In genomic region chr6:11906890-11907268, GRCm38 (mm10) we compare ENCODE assay signal across 8 mouse cellular contexts. TPM values are rescaled to one million over a fixed set of nuclear protein-coding genes. Genes with fewer than 3 reads are reported as not detected.
A peak's percentile ranks its signal among the peaks of the same experiment; 100 is the strongest.
DNase-seq lines count a peak whose midpoint lies in the region; ATAC-seq and TF ChIP-seq lines count a peak whose summit lies in the region.

No protein-coding gene starts in this region.

- H3K4me3 ChIP-seq in C2C12 (ENCODE audit: insufficient read depth, poor library complexity, severe bottlenecking): peak overlapping the region; percentile 92
- H3K4me3 ChIP-seq in embryonic fibroblast, embryonic 13.5 days (ENCODE audit: insufficient read depth, low read length): peak overlapping the region; percentile 77
- H3K4me3 ChIP-seq in limb, embryonic 12.5 days (replicated peaks): peak overlapping the region; percentile 88
- peak overlapping the region; percentile 87 for H3K4me3 ChIP-seq in neural tube, embryonic 15.5 days (replicated peaks)

- ATAC-seq in limb, embryonic 12.5 days (ENCODE audit: insufficient number of reproducible peaks, insufficient read depth, low FRiP score, low TSS enrichment, low read depth): 0 out of 2 replicates have a peak, but pooled peaks have one; percentile 27
- ATAC-seq in neural tube, embryonic 15.5 days (ENCODE audit: low FRiP score): peak; percentile 33; the same call in 1 of the 2 replicates
- ATAC-seq in monocyte, adult 5-6 weeks (replicated peaks; ENCODE audit: insufficient number of reproducible peaks, low FRiP score, low TSS enrichment, poor library complexity, severe bottlenecking): no peak; the same call in 1 of the 2 replicates

- H3K79me3 ChIP-seq in C2C12 (ENCODE audit: low read depth): peaks cover 53% of the 10 kb centered on the region

- peak overlapping the region; percentile 99 for H3ac ChIP-seq in C2C12 (ENCODE audit: control insufficient read depth, insufficient read length, low read depth)

- TF ChIP-seq CTCF in C2C12 (IDR thresholded peaks at IDR 0.05; ENCODE audit: control insufficient read depth, insufficient read depth, insufficient read length): no peak
- TF ChIP-seq CTCF in embryonic fibroblast, embryonic 13.5 days (IDR thresholded peaks at IDR 0.05; ENCODE audit: borderline replicate concordance, insufficient read depth, low read length): no peak

- peak overlapping the region; percentile 77 for H3K4me2 ChIP-seq in limb, embryonic 12.5 days
- peak overlapping the region; percentile 61 for H3K4me2 ChIP-seq in neural tube, embryonic 15.5 days

- H3K36me3 ChIP-seq in C2C12 (ENCODE audit: control insufficient read depth, insufficient read depth): peaks cover 34% of the 10 kb centered on the region
- H3K36me3 ChIP-seq in limb, embryonic 12.5 days: peaks cover 37% of the 10 kb centered on the region
- H3K36me3 ChIP-seq in neural tube, embryonic 15.5 days: peaks cover 15% of the 10 kb centered on the region

- no peaks in the 10 kb centered on the region for H3K9me3 ChIP-seq in limb, embryonic 12.5 days
- no peaks in the 10 kb centered on the region for H3K9me3 ChIP-seq in neural tube, embryonic 15.5 days (replicated peaks)

- 0% methylated on average over 5 of the region's 5 CpGs for WGBS in limb, embryonic 12.5 days
- WGBS in neural tube, embryonic 15.5 days: under 1% methylated on average over 5 of the region's 5 CpGs

- peak overlapping the region; percentile 4; the same call in 1 of the 2 replicates for H3K27ac ChIP-seq in embryonic fibroblast, embryonic 13.5 days (ENCODE audit: insufficient read depth, low read length)
- H3K27ac ChIP-seq in limb, embryonic 12.5 days: peak overlapping the region; percentile 78
- H3K27ac ChIP-seq in neural tube, embryonic 15.5 days (replicated peaks): peak overlapping the region; percentile 84

- peak; percentile 45 for DNase-seq in adrenal gland, postnatal 14 days
- no peak for DNase-seq in adrenal gland, adult 2 months
- no peak for DNase-seq in spleen, postnatal 4 days (ENCODE audit: low spot score in 2 of 2)

- TF ChIP-seq POLR2A in embryonic fibroblast, embryonic 13.5 days (IDR thresholded peaks at IDR 0.05; ENCODE audit: low read depth, low read length): no peak

- H3K79me2 ChIP-seq in C2C12 (ENCODE audit: control insufficient read depth, insufficient read depth): peaks cover 55% of the 10 kb centered on the region

- no peaks in the 10 kb centered on the region for H3K27me3 ChIP-seq in C2C12 (ENCODE audit: control insufficient read depth, insufficient read depth, insufficient read length)
- no peaks in the 10 kb centered on the region for H3K27me3 ChIP-seq in limb, embryonic 12.5 days
- no peaks in the 10 kb centered on the region for H3K27me3 ChIP-seq in neural tube, embryonic 15.5 days (replicated peaks)

- H3K9ac ChIP-seq in limb, embryonic 12.5 days (replicated peaks): peak overlapping the region; percentile 82
- H3K9ac ChIP-seq in neural tube, embryonic 15.5 days (replicated peaks): peak overlapping the region; percentile 89

- H3K4me1 ChIP-seq in embryonic fibroblast, embryonic 13.5 days (ENCODE audit: control insufficient read depth, insufficient read depth, low read length): peaks cover 3% of the 10 kb centered on the region; the same call in 1 of the 2 replicates
- peaks cover 13% of the 10 kb centered on the region for H3K4me1 ChIP-seq in limb, embryonic 12.5 days (replicated peaks)
- peaks cover 23% of the 10 kb centered on the region for H3K4me1 ChIP-seq in neural tube, embryonic 15.5 days

TF ChIP-seq in C2C12, 6 proteins besides CTCF, POLR2A, EP300 and RAD21:
- TF ChIP-seq FOSL1 (IDR thresholded peaks at IDR 0.05; ENCODE audit: insufficient read depth, low read length, poor library complexity, severe bottlenecking) (no peak), MYOD1 (IDR thresholded peaks at IDR 0.05; ENCODE audit: control insufficient read depth, insufficient read length, low read depth) (no peak), CEBPB (IDR thresholded peaks at IDR 0.05; ENCODE audit: low read depth) (no peak), MAX (IDR thresholded peaks at IDR 0.05) (no peak), MYOG (IDR thresholded peaks at IDR 0.05; ENCODE audit: control insufficient read depth, extremely low read depth, insufficient read length) (no peak), USF1 (IDR thresholded peaks at IDR 0.05; ENCODE audit: low read depth) (no peak)
TF ChIP-seq in C2C12: peak in this region for 0.

RNA-seq across cellular contexts. Expression of gene Ndufa4, which starts 0.4 kb away (rescaled TPM):
- total RNA-seq in adrenal gland, postnatal 14 days (2021): 1,676 and 1,781 TPM in 2 replicates
- 1,000 to 10,000 TPM; 1,235 to 1,237 TPM for total RNA-seq in adrenal gland, adult 2 months (2021)
- polyA plus RNA-seq in adrenal gland, adult 2 months (2012; rRNA removed): 328 and 409 TPM in 2 replicates
- polyA plus RNA-seq in C2C12 (2012; fragmentation: generic; extraction: Trizol): 795 TPM
- polyA plus RNA-seq in embryonic fibroblast, embryonic 13.5 days (2011; ENCODE audit: insufficient read length, low read depth, missing spikeins): 653 and 679 TPM in 2 replicates
- 793 and 818 TPM in 2 replicates for polyA plus RNA-seq in limb, embryonic 12.5 days (2016; fragmentation: Nextera tagmentation; extraction: Ambion mirVana)
- 1,257 and 1,503 TPM in 2 replicates for polyA plus RNA-seq in neural tube, embryonic 15.5 days (2015; fragmentation: Nextera tagmentation; extraction: Ambion mirVana)
- 112 to 231 TPM (median 166 TPM) in 3 replicates for total RNA-seq in monocyte, adult 5-6 weeks (2017)

RNA-seq across cellular contexts. Expression of gene Phf14, which starts 0.7 kb away (rescaled TPM):
- 38.2 and 46.2 TPM in 2 replicates for total RNA-seq in adrenal gland, postnatal 14 days (2021)
- total RNA-seq in adrenal gland, adult 2 months (2021): 10 to 100 TPM; 23.8 to 41.0 TPM
- polyA plus RNA-seq in adrenal gland, adult 2 months (2012; rRNA removed): 4.4 and 5.1 TPM in 2 replicates
- polyA plus RNA-seq in C2C12 (2012; fragmentation: generic; extraction: Trizol): 10.4 TPM
- 35.7 and 46.3 TPM in 2 replicates for polyA plus RNA-seq in embryonic fibroblast, embryonic 13.5 days (2011; ENCODE audit: insufficient read length, low read depth, missing spikeins)
- polyA plus RNA-seq in limb, embryonic 12.5 days (2016; fragmentation: Nextera tagmentation; extraction: Ambion mirVana): 105 and 111 TPM in 2 replicates
- 72.2 and 84.1 TPM in 2 replicates for polyA plus RNA-seq in neural tube, embryonic 15.5 days (2015; fragmentation: Nextera tagmentation; extraction: Ambion mirVana)
- total RNA-seq in monocyte, adult 5-6 weeks (2017): 88.3 to 140 TPM (median 94.3 TPM) in 3 replicates

Comparison
In these comparisons a context has a peak if more than half of its experiments do, and no peak if none do; other contexts are left out.
1. H3K27ac ChIP-seq: peak in every context shown above with its lines; median percentile 84 in neural tube, embryonic 15.5 days; 78 in limb, embryonic 12.5 days; 4 in embryonic fibroblast, embryonic 13.5 days.